Mouse (Mus musculus) liver, embryonic 12.5 days (tissue): ENCODE data around the gene Pycr2. TPM values are rescaled to one million over a fixed set of nuclear protein-coding genes. Genes with fewer than 3 reads are reported as not detected.
A peak's percentile ranks its signal among the peaks of the same experiment; 100 is the strongest.

ENCODE experiments used
- ATAC-seq: fragments of 200-750 bp; cut with Nextera tagmentation; 2 replicates; pipeline ENCODE4 v1.8.0; 2017; ENCODE audit warnings: moderate number of reproducible peaks, mild to moderate bottlenecking, moderate library complexity
- H3K27ac ChIP-seq: fragments of 300-500 bp; sonication (generic); 2 replicates; pipeline ENCODE4 v1.5.1; 2016; ENCODE audit warnings: mild to moderate bottlenecking
- H3K27me3 ChIP-seq: fragments of 300-500 bp; sonication (generic); replicated peaks from 2 replicates; pipeline ENCODE4 v1.6.1; 2016; ENCODE audit warnings: mild to moderate bottlenecking, moderate library complexity
- H3K36me3 ChIP-seq: fragments of 300-500 bp; sonication (generic); 2 replicates; pipeline ENCODE4 v1.6.1; 2016; ENCODE audit warnings: mild to moderate bottlenecking, moderate library complexity
- H3K4me1 ChIP-seq: fragments of 300-500 bp; sonication (generic); 2 replicates; pipeline ENCODE4 v1.6.1; 2016
- H3K4me2 ChIP-seq: fragments of 300-500 bp; sonication (generic); 2 replicates; pipeline ENCODE4 v1.6.1; 2016; ENCODE audit warnings: mild to moderate bottlenecking, moderate library complexity
- H3K4me3 ChIP-seq: fragments of 300-500 bp; sonication (generic); 2 replicates; pipeline ENCODE4 v1.5.1; 2016; ENCODE audit warnings: mild to moderate bottlenecking, moderate library complexity
- H3K9ac ChIP-seq: fragments of 300-500 bp; sonication (generic); 2 replicates; pipeline ENCODE4 v1.6.1; 2016; ENCODE audit warnings: mild to moderate bottlenecking, moderate library complexity
- H3K9me3 ChIP-seq: fragments of 300-500 bp; sonication (generic); replicated peaks from 2 replicates; pipeline ENCODE4 v1.6.1; 2016; ENCODE audit warnings: mild to moderate bottlenecking, moderate library complexity
- WGBS: fragments of 180-500 bp; shearing (Covaris S2); methylation state at CpG from one replicate; pipeline ENCODE4 v1.1.7; 2016; ENCODE audit not compliant: insufficient replicate concordance; 5-methylcytosine and 5-hydroxymethylcytosine counted together
- polyA plus RNA-seq: library from polyadenylated mRNA; unstranded; fragments of >200 nt; fragmentation: Nextera tagmentation; extraction: Ambion mirVana; gene quantifications from 2 replicates; pipeline ENCODE4 v1.2.1, GENCODE M21; 2016

Pycr2 gene
- polyA plus RNA-seq, 1 experiment from 2014 or later, result 150 TPM

GRCm38 (mm10) chr1:180906461-180907147 lies 2.5 kb downstream of the Pycr2 start:
- Histone ChIP-seq H3K4me1 (peaks cover 80% of the 10 kb centered on the region), H3K9ac (peak overlapping the region; percentile 95), H3K4me3 (peak overlapping the region; percentile 93), H3K36me3 (peaks cover 46% of the 10 kb centered on the region), H3K9me3 (no peaks in the 10 kb centered on the region), H3K4me2 (peak overlapping the region; percentile 81), H3K27me3 (no peaks in the 10 kb centered on the region), H3K27ac (peak overlapping the region; percentile 97)
- ATAC-seq, result no peak
- 80% methylated on average over 24 of the region's 24 CpGs for WGBS

GRCm38 (mm10) chr1:180911138-180911537 lies 7.0 kb downstream of the Pycr2 start:
- Histone ChIP-seq H3K27ac (peak overlapping the region; percentile 66), H3K4me2 (peak overlapping the region; percentile 64), H3K36me3 (peaks cover 37% of the 10 kb centered on the region), H3K9me3 (no peaks in the 10 kb centered on the region), H3K27me3 (no peaks in the 10 kb centered on the region), H3K4me1 (peaks cover 74% of the 10 kb centered on the region), H3K9ac (peak overlapping the region; percentile 60; the same call in 1 of the 2 replicates), H3K4me3 (peak overlapping the region; percentile 24; the same call in 1 of the 2 replicates)
- WGBS, result 44% methylated on average over 8 of the region's 8 CpGs
- no peak for ATAC-seq

GRCm38 (mm10) chr1:180911653-180912287 lies 7.7 kb downstream of the Pycr2 start:
- Histone ChIP-seq H3K4me1 (peaks cover 74% of the 10 kb centered on the region), H3K9me3 (no peaks in the 10 kb centered on the region), H3K4me3 (peak overlapping the region; percentile 24; the same call in 1 of the 2 replicates), H3K4me2 (peak overlapping the region; percentile 64), H3K27ac (peak overlapping the region; percentile 66), H3K9ac (peak overlapping the region; percentile 60; the same call in 1 of the 2 replicates), H3K36me3 (peaks cover 30% of the 10 kb centered on the region), H3K27me3 (no peaks in the 10 kb centered on the region)
- WGBS, result 34% methylated on average over 20 of the region's 20 CpGs
- peak; percentile 70 for ATAC-seq

GRCm38 (mm10) chr1:180912792-180913191 lies 8.7 kb downstream of the Pycr2 start:
- no peak for ATAC-seq
- peaks cover 20% of the 10 kb centered on the region for H3K36me3 ChIP-seq
- no peak overlapping the region for H3K4me3 ChIP-seq
- H3K27me3 ChIP-seq, result no peaks in the 10 kb centered on the region
- no peaks in the 10 kb centered on the region for H3K9me3 ChIP-seq
- H3K9ac ChIP-seq, result no peak overlapping the region
- H3K4me1 ChIP-seq, result peaks cover 67% of the 10 kb centered on the region
- H3K27ac ChIP-seq, result no peak overlapping the region; the same call in 1 of the 2 replicates
- H3K4me2 ChIP-seq, result no peak overlapping the region
- WGBS, result 66% methylated on average over 5 of the region's 5 CpGs

- H3K36me3 ChIP-seq, result peaks cover 10% of the 10 kb centered on the region
- H3K27ac ChIP-seq, result no peak overlapping the region
- no peaks in the 10 kb centered on the region for H3K9me3 ChIP-seq
- no peak for ATAC-seq
- 76% methylated on average over 4 of the region's 4 CpGs for WGBS
- H3K4me3 ChIP-seq, result no peak overlapping the region
- no peak overlapping the region for H3K9ac ChIP-seq
- no peaks in the 10 kb centered on the region for H3K27me3 ChIP-seq
- H3K4me2 ChIP-seq, result no peak overlapping the region
- peaks cover 61% of the 10 kb centered on the region for H3K4me1 ChIP-seq
These were observed 9.7 kb downstream of the Pycr2 start for GRCm38 (mm10) chr1:180913797-180914196.

- Histone ChIP-seq H3K9me3 (no peaks in the 10 kb centered on the region), H3K9ac (no peak overlapping the region), H3K4me1 (peaks cover 52% of the 10 kb centered on the region), H3K27me3 (0 out of 2 replicates have a peak, but pooled peaks cover 3% of the 10 kb centered on the region), H3K4me3 (no peak overlapping the region), H3K4me2 (no peak overlapping the region), H3K27ac (no peak overlapping the region), H3K36me3 (no peaks in the 10 kb centered on the region)
- WGBS, result 61% methylated on average over 11 of the region's 11 CpGs
- no peak for ATAC-seq
These were observed 12.3 kb downstream of the Pycr2 start for GRCm38 (mm10) chr1:180916425-180916824.

GRCm38 (mm10) chr1:180917053-180917452 lies 13.0 kb downstream of the Pycr2 start:
- Histone ChIP-seq H3K36me3 (no peaks in the 10 kb centered on the region), H3K4me1 (peaks cover 48% of the 10 kb centered on the region), H3K27ac (no peak overlapping the region), H3K27me3 (0 out of 2 replicates have a peak, but pooled peaks cover 5% of the 10 kb centered on the region), H3K9me3 (no peaks in the 10 kb centered on the region), H3K9ac (no peak overlapping the region), H3K4me2 (no peak overlapping the region), H3K4me3 (no peak overlapping the region)
- ATAC-seq, result no peak
- 15% methylated on average over 1 of the region's 1 CpGs for WGBS

GRCm38 (mm10) chr1:180919686-180920085 lies 15.6 kb downstream of the Pycr2 start:
- ATAC-seq, result peak; percentile 72
- Histone ChIP-seq H3K4me3 (no peak overlapping the region), H3K27me3 (peaks cover 5% of the 10 kb centered on the region; the same call in 1 of the 2 replicates), H3K9me3 (no peaks in the 10 kb centered on the region), H3K27ac (no peak overlapping the region), H3K4me2 (no peak overlapping the region), H3K4me1 (peaks cover 43% of the 10 kb centered on the region), H3K9ac (no peak overlapping the region), H3K36me3 (no peaks in the 10 kb centered on the region)
- 26% methylated on average over 8 of the region's 8 CpGs for WGBS

GRCm38 (mm10) chr1:180922273-180923048 lies 18.4 kb downstream of the Pycr2 start:
- Histone ChIP-seq H3K36me3 (no peaks in the 10 kb centered on the region), H3K4me2 (no peak overlapping the region), H3K27me3 (peaks cover 16% of the 10 kb centered on the region), H3K9me3 (no peaks in the 10 kb centered on the region), H3K4me1 (peaks cover 24% of the 10 kb centered on the region), H3K9ac (no peak overlapping the region), H3K27ac (no peak overlapping the region), H3K4me3 (no peak overlapping the region)
- no peak for ATAC-seq
- WGBS, result 27% methylated on average over 6 of the region's 6 CpGs

GRCm38 (mm10) chr1:180924737-180925136 lies 20.6 kb downstream of the Pycr2 start:
- no peak overlapping the region for H3K4me3 ChIP-seq
- H3K27ac ChIP-seq, result no peak overlapping the region
- H3K9ac ChIP-seq, result no peak overlapping the region
- peaks cover 18% of the 10 kb centered on the region for H3K27me3 ChIP-seq
- no peak overlapping the region for H3K4me2 ChIP-seq
- no peaks in the 10 kb centered on the region for H3K36me3 ChIP-seq
- ATAC-seq, result no peak
- H3K4me1 ChIP-seq, result peaks cover 20% of the 10 kb centered on the region
- no peaks in the 10 kb centered on the region for H3K9me3 ChIP-seq
- 64% methylated on average over 2 of the region's 2 CpGs for WGBS

GRCm38 (mm10) chr1:180926286-180926685 lies 22.2 kb downstream of the Pycr2 start:
- ATAC-seq, result no peak
- peaks cover 19% of the 10 kb centered on the region for H3K27me3 ChIP-seq
- H3K27ac ChIP-seq, result no peak overlapping the region
- no peaks in the 10 kb centered on the region for H3K9me3 ChIP-seq
- H3K4me1 ChIP-seq, result peaks cover 17% of the 10 kb centered on the region
- no peak overlapping the region for H3K4me3 ChIP-seq
- WGBS, result 55% methylated on average over 4 of the region's 4 CpGs
- no peaks in the 10 kb centered on the region for H3K36me3 ChIP-seq
- H3K9ac ChIP-seq, result no peak overlapping the region
- H3K4me2 ChIP-seq, result no peak overlapping the region

- H3K9ac ChIP-seq, result no peak overlapping the region
These were observed 25.5 kb downstream of the Pycr2 start for GRCm38 (mm10) chr1:180929599-180929998.

More at GRCm38 (mm10) chr1:180929599-180929998, 25.5 kb downstream of the Pycr2 start:
- Histone ChIP-seq H3K36me3 (no peaks in the 10 kb centered on the region), H3K4me2 (no peak overlapping the region), H3K27ac (peak overlapping the region; percentile 15; the same call in 1 of the 2 replicates), H3K4me1 (peaks cover 16% of the 10 kb centered on the region), H3K9me3 (no peaks in the 10 kb centered on the region), H3K27me3 (peaks cover 35% of the 10 kb centered on the region), H3K4me3 (no peak overlapping the region)
- ATAC-seq, result no peak
- WGBS, result 25% methylated on average over 2 of the region's 2 CpGs
